Mouse (Mus musculus) spleen, postnatal 4 days (tissue): ENCODE measurements around the gene Nav2.

Experiments used
- DNase-seq, 2 experiments: peaks; one replicate each; pipeline ENCODE4 v3.0.0; 2022; ENCODE audit warnings: low spot score in 2 of 2

The Nav2 gene

DNA sequence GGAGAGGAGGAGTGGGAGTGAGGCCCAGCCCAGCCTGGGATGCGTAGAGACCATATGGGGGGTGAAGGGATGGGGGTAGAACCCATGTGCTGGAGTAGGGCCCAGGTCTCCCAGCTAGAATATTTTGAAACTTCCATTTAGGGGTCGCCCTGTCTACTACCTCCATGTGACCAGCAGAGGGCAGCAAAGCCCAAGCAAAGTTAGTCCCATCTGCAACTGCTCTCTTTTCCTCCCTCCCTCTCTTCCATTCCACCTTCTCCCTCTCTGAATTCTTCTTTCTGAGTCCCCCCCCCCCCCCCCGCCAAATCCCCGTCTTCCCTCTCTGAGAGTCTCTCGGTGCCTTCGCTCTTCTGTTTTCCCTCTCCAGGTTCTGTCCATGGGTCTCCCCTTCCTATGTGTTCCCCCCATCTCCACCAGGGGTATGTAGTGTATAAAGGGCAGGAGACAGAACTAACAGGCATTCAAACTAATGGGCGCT lies 707.8 kb downstream of the Nav2 start:
- peak in 1 of 2 experiments; percentile 74 for DNase-seq

DNA sequence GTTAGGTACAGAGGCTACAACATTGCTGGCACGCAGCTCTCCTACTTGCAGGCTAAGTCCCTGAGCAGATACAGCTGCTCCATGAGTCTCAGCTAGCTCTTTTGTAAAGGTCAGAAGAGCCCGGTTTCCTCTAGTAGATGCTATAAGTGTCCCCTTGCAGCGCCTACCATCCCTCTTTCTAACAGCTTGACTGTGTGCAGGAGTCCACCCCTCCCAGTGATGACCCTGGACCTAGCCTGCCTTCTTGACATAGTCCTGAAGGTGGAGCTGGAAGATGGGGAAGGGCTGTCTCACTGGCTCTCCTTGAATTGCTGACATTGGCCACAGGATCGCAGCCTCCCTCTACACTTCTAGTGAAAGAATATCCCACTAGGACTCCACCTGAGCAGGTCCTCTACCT lies 708.6 kb downstream of the Nav2 start:
- DNase-seq, result no peak

DNA sequence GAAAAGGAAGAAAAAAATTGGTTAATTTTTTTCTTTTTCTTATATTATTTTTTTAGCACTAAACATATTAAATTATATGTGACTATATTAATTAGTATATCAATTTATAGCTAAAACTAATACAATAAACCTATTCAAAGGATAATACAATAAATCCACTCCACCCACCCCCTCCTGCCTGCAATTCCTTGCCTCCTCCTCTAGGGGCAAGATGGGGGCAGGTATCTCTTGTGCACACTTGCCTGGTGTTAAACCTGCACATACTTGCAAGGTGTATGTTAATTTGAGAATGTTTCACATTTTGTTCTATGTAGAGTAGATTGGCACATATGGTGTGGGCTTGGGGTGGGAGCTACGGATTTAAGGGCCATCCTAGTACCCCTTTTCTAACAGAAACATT lies 711.6 kb downstream of the Nav2 start:
- DNase-seq, result no peak

DNA sequence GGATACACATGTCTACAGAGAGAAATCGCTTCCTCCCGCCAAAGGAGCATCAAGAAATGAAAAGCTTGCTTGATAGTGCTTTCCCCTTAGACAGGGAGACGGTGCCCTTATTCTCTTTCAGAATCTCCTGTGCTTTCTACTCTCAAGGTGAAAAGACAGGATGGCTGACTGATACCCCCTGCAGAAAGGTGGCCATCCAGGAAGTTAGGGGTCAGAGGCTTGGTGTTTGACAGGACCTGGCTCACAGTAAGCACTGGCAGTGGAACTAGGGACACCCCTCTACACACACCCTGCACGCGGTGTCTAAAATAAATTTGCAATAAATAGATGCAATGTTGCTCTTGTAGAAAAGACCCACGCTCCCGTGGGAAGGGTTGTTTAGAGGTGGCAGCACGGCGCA lies 723.4 kb downstream of the Nav2 start:
- no peak for DNase-seq

DNA sequence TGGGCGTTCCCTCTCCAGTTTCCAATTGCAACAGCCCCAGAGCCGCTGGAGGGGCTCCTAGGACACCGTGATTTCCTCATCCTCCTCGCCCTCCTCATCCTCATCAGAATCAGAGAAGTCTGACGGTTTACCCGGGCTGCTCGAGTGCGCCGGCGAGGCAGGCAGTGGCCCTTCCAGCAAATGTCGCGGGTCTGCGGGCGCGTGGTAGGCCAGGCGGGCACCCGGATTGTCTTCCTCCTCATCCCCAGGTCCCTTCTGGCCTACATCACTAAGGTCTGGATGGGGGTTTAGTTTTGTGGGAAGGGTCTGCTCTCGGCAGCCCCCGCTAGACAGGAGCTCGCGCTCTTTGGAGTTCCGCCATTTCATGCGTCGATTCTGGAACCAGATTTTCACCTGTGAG lies 723.9 kb downstream of the Nav2 start:
- DNase-seq, result no peak

DNA sequence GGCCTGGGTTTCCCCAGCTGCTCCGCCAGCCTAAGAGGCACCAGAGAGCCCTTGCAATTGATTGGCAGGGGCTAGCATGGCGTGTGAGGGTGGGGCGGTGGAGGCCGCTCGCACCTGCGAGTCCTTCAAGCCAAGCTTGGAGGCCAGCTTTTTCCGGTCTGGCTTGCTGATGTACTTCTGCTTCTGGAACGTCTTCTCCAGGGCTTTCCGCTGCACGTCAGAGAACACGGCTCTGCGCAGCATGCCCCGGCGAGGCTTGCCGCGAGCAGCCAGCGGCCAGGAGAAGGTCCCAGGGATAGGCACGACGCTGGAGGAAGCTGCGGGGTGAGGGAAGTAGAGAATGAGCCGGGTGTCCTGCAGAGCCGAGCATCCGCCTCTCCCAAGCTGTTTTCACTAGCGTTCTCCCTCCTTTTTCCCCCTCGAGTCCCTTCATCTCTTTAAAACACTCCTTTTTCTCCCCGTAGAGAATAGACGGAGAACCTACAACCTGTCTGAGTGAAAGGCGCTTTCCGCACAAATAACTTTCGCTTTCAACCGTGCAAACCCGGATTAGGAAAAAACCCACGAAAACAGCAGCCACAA lies 725.0 kb downstream of the Nav2 start:
- peak in 1 of 2 experiments; percentile 31 for DNase-seq

DNA sequence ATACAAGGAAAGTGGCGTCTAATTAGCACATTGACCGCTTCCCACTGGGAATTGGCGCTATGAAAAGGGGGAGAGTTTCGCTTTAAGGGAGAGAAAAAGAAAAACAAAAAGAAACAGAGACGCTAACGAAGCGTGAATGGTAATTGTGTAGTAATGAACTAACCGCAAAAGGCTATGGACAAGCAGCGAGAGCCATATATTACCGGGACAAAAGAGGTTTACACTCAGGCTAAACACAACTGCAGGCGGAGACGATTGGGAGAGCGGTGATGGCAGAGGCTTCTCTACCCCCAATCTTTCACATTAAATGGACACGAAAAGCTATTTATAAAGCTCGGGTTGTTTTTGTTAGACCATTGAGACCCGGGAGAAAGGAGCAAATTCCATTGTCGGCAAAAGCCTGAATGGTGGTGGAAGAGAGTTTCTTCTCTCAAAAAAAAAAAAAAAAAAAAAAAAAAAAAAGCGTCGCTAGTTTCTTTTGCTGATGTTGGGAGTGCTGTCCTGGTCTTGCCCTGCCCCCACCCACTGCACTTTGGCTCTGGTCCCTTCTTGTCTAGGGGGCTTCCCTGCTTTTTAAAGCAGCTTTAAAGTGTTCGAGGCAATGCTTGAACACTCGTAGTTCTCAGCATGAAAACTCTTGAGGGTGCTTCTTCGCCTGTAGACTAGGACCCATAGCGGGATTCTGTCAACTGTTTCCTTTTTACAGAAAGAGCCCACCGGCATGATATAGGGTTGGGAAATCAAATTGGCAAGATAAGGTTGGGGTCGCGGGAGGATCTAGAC lies 726.0 kb downstream of the Nav2 start:
- DNase-seq, result no peak

DNA sequence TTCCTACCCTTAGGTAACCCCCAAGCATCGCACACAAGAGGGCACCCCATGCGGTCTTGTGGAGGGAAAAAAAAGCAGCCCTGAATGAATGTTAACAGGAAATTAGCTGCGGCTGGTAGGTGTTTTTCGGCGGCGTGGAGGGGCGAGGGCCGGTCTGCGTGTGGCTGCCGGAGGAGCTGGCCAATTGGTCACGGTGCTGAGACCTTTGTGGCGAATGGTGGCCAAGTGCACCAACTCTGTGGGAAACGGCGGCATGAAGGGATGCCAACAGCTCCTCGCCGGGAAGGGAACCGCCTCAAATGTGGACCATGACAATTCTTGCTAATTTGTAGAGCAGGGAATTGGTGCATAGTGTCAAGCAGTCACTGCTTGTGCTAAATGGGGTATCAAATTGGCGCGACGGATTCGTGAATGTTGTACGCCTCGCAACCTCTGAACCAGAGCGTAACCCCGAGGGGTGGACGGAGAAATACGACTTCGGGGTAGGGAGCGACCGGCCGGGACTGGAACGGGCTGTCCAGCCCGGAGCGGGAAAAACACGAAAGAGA lies 726.6 kb downstream of the Nav2 start:
- DNase-seq, result no peak

DNA sequence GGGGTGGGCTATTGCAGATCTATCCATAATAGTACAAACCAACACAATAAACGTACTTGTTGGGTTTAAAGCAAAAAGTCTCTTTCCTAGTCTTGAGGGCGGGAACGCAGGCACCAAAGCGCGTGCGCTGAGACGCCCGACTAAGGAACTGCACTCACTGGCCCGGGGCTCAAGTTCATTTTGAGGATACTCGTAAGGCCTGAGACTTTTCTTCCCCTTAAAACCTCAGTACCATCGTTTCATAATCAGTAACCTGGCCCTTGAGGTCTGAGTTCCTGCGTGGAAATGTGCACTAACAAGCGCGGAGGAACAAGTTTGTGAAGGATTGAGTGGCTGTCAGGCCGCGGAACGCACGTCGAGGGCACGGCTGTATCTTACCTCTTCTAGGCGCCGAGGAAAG lies 727.5 kb downstream of the Nav2 start:
- DNase-seq, result no peak

DNA sequence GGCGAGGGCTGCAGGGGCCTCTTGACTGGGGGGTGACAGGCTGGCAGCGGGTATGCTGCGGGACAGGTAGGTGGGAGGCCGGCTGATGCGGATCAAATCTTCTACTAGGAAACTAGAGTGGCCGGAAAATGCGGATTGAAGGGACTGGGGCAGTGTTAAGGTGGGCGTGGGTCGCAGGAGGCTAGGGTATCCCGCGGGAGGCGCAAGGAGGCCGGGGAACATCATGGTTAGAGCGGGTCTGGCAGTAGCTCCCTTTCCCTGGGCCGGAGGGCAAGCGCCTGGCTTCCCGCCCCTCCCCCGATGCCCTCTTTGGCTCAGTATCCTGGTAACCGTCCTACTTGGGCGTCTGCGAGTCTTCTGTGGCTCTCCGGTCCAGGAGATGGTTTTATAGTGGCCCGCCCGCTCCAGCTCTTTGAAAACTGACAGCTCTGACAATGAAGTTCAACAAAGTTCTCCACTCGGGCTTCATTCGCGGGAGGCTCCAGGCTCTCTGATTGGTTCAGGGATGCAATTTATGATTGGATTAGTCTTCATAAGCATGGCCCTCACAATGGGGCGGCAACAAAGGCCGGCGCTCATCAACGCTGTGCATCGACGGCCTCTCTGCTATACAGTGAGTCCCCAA lies 728.1 kb downstream of the Nav2 start, which contains the start of gene Dbx1:
Gene Dbx1, minus strand, starts transcription at position 359 of the 625 bp plus-strand sequence.
- no peak for DNase-seq

DNA sequence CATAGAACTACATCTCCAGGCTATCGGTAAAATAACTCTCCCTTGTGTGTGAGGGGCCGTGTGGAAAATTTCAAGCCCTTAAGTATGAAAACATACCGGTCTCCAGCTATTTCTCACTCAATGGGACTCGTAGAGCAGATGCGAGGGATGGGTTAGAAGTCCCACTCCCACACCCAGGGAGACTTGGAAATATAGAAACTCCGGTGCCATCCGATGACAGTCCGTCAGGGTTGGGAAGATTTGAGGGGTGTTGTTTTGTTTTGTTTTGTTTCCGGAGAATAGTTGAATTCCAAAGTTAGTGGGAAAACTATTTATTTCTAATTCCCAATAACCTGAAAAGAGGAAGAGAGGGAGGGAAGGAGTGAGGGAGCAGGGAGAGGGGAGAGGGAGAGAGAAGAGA lies 728.8 kb downstream of the Nav2 start:
- no peak for DNase-seq

DNA sequence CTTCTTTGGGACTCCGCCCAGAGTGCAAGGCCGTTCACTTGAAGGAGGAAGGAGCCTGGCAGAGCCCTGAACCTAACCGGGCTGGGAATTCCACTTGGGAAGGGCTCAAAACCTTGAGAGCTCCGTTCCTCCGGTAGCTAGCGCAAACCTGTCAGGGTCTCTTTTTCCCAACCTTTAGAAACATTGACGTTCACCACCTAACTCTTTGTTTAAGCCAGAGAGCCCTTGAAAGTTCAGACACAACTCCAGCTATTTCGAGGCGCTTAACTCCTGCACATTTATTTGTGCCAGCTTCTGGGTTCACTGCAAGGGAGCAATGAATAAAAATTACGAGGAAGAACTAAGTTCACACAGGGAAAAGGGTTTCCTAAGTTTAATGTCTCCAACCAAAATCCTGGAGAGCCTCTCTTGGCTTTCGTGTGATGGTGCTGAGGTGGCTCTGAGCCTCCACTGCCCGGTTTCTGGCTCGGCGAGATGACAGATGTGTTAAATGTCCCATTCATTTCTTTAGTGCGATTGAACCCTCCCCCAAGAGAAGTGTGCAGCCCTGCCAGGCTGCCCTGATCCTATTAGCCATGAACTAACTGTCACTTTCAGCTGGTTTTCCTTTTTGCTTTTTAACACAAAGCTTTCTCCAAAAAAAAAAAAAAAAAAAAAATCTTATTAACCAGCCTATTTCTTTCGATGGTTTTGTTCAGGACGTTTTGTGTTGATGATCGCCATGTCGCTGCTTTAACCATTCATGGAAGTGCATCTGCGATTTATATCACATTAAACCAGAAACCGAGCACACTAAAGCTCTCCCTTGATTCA lies 729.5 kb downstream of the Nav2 start:
- DNase-seq, result no peak

DNA sequence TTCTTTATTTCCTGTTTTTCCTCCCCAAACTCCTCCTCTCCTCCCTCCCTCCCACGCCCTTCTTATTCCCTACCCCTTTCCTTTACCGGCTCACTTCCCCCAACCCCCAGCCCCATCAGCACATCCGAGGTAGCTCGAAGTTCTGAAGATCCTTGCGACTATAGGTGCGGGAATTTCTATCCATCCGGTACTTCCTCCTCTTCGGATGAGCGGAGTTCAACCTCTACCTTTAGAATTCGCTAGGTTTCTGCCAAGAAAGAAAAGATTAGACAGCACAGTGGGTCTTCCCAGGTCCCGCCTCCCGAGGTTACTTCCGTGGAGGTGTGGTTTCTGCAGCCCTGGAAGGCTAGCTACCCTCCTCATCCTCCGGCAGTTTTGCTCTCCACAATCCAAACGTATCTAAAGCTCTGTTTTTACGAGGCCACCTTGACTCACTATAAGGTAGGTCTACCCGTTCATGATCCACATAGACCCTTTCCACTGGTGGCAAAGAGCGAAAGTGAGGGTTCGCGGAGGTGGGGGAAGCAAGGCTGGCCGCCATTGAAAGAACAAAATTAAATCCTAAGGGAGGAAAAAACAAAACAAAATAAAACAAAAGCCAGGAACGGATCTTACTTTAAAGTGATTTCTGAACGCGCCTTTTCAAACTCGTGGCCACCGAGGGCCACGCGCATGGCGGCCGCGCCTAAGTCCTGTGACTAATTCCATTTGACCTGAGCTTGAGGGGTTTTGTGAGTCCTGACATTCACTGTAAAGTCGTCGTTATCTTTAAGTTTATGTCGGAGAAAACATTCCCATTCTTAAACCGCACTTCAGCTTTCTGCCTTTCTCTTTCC lies 730.6 kb downstream of the Nav2 start:
- no peak for DNase-seq

DNA sequence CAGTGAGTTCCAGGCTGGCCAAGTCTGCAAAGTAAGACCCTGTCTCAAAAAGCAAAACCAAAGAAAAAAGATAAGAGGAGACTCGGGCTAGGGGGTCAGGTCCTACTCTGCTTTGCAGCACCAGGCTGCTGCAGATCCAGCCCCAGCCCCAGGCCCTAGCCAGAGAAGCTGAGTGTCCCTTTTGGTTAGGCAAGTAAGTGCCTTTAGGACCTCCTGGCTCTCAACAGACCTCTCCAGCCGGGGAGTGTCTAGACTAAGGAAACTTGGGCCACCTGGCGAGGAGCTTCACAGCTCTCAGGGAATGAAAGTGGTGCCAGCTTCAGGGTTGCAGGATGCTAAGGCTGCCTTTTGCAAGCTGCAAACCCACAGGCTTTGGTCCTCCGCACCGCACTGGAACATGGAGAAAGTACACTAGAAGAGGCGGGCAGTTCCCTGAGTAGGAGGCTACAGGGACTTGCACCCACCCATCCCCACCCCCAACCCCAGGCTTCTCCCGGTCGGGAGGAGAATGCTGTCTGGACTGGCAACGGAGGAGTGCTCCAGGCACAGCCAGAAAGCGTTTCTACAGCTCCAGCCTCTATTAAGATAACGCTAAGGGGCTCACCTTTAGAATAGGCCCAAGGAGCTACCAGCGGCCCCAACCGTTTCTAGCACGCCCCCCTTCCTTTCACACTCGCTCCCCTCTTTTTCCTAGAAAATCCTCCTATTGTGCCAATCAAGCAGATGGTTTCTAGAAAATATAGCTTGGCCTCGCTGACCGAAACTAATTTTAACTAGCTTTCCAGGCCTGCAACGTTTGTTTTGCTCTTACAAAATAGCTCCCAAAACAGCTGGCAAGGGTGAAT lies 731.6 kb downstream of the Nav2 start:
- no peak for DNase-seq

DNA sequence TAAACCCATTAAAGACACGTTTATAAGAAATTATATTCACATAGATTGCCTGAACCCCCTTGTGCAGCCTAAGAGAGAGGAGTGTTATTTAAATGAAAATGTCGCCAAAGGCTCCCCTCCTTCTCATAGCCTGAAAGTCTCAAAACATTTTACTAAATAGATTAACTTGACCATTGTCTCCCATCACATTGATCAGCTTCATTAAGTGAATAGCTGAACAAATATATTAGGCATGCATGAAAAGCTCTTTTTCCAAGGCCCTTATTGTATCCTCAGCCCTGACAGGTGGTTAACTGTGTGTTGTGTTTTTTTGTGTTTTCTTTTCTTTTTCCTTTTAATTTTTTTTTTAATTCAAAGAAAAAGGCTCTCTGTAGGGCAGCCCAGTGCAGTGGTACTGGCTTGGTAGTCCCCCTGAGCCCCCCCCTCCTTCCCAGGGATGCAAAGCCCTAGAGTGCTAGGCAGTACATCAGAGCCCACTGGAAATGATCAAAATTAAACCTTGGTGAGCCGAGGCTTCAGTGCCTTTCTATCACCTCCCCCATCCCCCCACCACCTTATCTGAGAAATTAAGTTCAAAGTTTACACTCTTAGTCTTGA lies 732.3 kb downstream of the Nav2 start:
- DNase-seq, result no peak
